Mouse (Mus musculus) kidney, embryonic 15.5 days (tissue): ENCODE results near the gene Cacna1c. TPM values are rescaled to one million over a fixed set of nuclear protein-coding genes. Genes with fewer than 3 reads are reported as not detected.

ENCODE experiments used
- ATAC-seq: fragments of 200-750 bp; cut with Nextera tagmentation; replicated peaks from 2 replicates; pipeline ENCODE4 v1.8.0; 2017; ENCODE audit warnings: moderate TSS enrichment; ENCODE audit not compliant: low FRiP score
- H3K27ac ChIP-seq: fragments of 300-500 bp; sonication (generic); 2 replicates; pipeline ENCODE4 v1.5.1; 2015; ENCODE audit warnings: mild to moderate bottlenecking, inconsistent platforms
- H3K27me3 ChIP-seq: fragments of 300-500 bp; sonication (generic); 2 replicates; pipeline ENCODE4 v1.6.1; 2015; ENCODE audit warnings: inconsistent platforms
- H3K36me3 ChIP-seq: fragments of 300-500 bp; sonication (generic); 2 replicates; pipeline ENCODE4 v1.6.1; 2015; ENCODE audit warnings: inconsistent platforms
- H3K4me1 ChIP-seq: fragments of 300-500 bp; sonication (generic); 2 replicates; pipeline ENCODE4 v1.6.1; 2015; ENCODE audit warnings: inconsistent platforms
- H3K4me2 ChIP-seq: fragments of 300-500 bp; sonication (generic); 2 replicates; pipeline ENCODE4 v1.6.1; 2015; ENCODE audit warnings: moderate library complexity, mild to moderate bottlenecking, inconsistent platforms
- H3K4me3 ChIP-seq: fragments of 300-500 bp; sonication (generic); replicated peaks from 2 replicates; pipeline ENCODE4 v1.5.1; 2015; ENCODE audit warnings: mild to moderate bottlenecking, inconsistent platforms
- H3K9ac ChIP-seq: fragments of 300-500 bp; sonication (generic); 2 replicates; pipeline ENCODE4 v1.6.1; 2015; ENCODE audit warnings: mild to moderate bottlenecking, inconsistent platforms
- H3K9me3 ChIP-seq: fragments of 300-500 bp; sonication (generic); replicated peaks from 2 replicates; pipeline ENCODE4 v1.6.1; 2016; ENCODE audit warnings: inconsistent platforms
- WGBS: fragments of 180-500 bp; shearing (Covaris S2); methylation state at CpG from one replicate; pipeline ENCODE4 v1.1.7; 2015; ENCODE audit warnings: mixed read lengths; 5-methylcytosine and 5-hydroxymethylcytosine counted together
- polyA plus RNA-seq: library from polyadenylated mRNA; unstranded; fragments of >200 nt; fragmentation: Nextera tagmentation; extraction: Ambion mirVana; gene quantifications from 2 replicates; pipeline ENCODE4 v1.2.1, GENCODE M21; 2015

Gene Cacna1c
- polyA plus RNA-seq, 1 experiment from 2014 or later: 2.7 TPM

- ATAC-seq: no peak
Observed at GRCm38 (mm10) chr6:118817928-118818503, 378.2 kb downstream of the Cacna1c start.

GRCm38 (mm10) chr6:118816253-118816652 is 380.0 kb downstream of the Cacna1c start:
- Histone ChIP-seq H3K9ac (no peak overlapping the region), H3K27ac (no peak overlapping the region), H3K4me1 (peaks cover 17% of the 10 kb centered on the region; the same call in 1 of the 2 replicates), H3K36me3 (no peaks in the 10 kb centered on the region), H3K9me3 (no peaks in the 10 kb centered on the region), H3K27me3 (no peaks in the 10 kb centered on the region), H3K4me2 (no peak overlapping the region), H3K4me3 (no peak overlapping the region)
- no peak for ATAC-seq
- 85% methylated on average over 6 of the region's 6 CpGs for WGBS

More at GRCm38 (mm10) chr6:118817928-118818503, 378.2 kb downstream of the Cacna1c start:
- H3K4me2 ChIP-seq: no peak overlapping the region
- H3K36me3 ChIP-seq: no peaks in the 10 kb centered on the region
- no peak overlapping the region for H3K9ac ChIP-seq
- WGBS: 50% methylated on average over 5 of the region's 5 CpGs
- no peak overlapping the region for H3K4me3 ChIP-seq
- H3K4me1 ChIP-seq: peaks cover 17% of the 10 kb centered on the region; the same call in 1 of the 2 replicates
- no peak overlapping the region for H3K27ac ChIP-seq
- H3K9me3 ChIP-seq: no peaks in the 10 kb centered on the region
- no peaks in the 10 kb centered on the region for H3K27me3 ChIP-seq

GRCm38 (mm10) chr6:118812556-118812955 is 383.7 kb downstream of the Cacna1c start:
- no peak overlapping the region for H3K27ac ChIP-seq
- no peaks in the 10 kb centered on the region for H3K9me3 ChIP-seq
- no peak for ATAC-seq
- WGBS: 61% methylated on average over 3 of the region's 3 CpGs
- H3K27me3 ChIP-seq: no peaks in the 10 kb centered on the region
- no peak overlapping the region for H3K4me3 ChIP-seq
- no peaks in the 10 kb centered on the region; the same call in 1 of the 2 replicates for H3K4me1 ChIP-seq
- H3K4me2 ChIP-seq: no peak overlapping the region
- no peaks in the 10 kb centered on the region for H3K36me3 ChIP-seq
- no peak overlapping the region for H3K9ac ChIP-seq

GRCm38 (mm10) chr6:118812007-118812406 is 384.2 kb downstream of the Cacna1c start:
- Histone ChIP-seq H3K36me3 (no peaks in the 10 kb centered on the region), H3K9me3 (no peaks in the 10 kb centered on the region), H3K4me3 (no peak overlapping the region), H3K27me3 (0 out of 2 replicates have a peak, but pooled peaks cover 4% of the 10 kb centered on the region), H3K9ac (no peak overlapping the region), H3K4me2 (no peak overlapping the region), H3K4me1 (no peaks in the 10 kb centered on the region; the same call in 1 of the 2 replicates), H3K27ac (no peak overlapping the region)
- ATAC-seq: no peak
- WGBS: 84% methylated on average over 4 of the region's 4 CpGs

- no peak overlapping the region for H3K4me3 ChIP-seq
- H3K27ac ChIP-seq: no peak overlapping the region
- H3K9me3 ChIP-seq: no peaks in the 10 kb centered on the region
- no peak for ATAC-seq
- no peaks in the 10 kb centered on the region; the same call in 1 of the 2 replicates for H3K4me1 ChIP-seq
- 0 out of 2 replicates have a peak, but pooled peaks cover 4% of the 10 kb centered on the region for H3K27me3 ChIP-seq
- WGBS: 54% methylated on average over 1 of the region's 1 CpGs
- H3K4me2 ChIP-seq: no peak overlapping the region
- H3K36me3 ChIP-seq: no peaks in the 10 kb centered on the region
- no peak overlapping the region for H3K9ac ChIP-seq
Observed at GRCm38 (mm10) chr6:118810834-118811233, 385.4 kb downstream of the Cacna1c start.

- Histone ChIP-seq H3K9me3 (no peaks in the 10 kb centered on the region), H3K4me2 (no peak overlapping the region), H3K9ac (no peak overlapping the region), H3K4me1 (no peaks in the 10 kb centered on the region; the same call in 1 of the 2 replicates), H3K27ac (no peak overlapping the region), H3K4me3 (no peak overlapping the region), H3K27me3 (peaks cover 4% of the 10 kb centered on the region; the same call in 1 of the 2 replicates), H3K36me3 (no peaks in the 10 kb centered on the region)
- no peak for ATAC-seq
- WGBS: 92% methylated on average over 4 of the region's 4 CpGs
Observed at GRCm38 (mm10) chr6:118805139-118805538, 391.1 kb downstream of the Cacna1c start.

GRCm38 (mm10) chr6:118802286-118802685 is 393.9 kb downstream of the Cacna1c start:
- no peak for ATAC-seq
- H3K27me3 ChIP-seq: peaks cover 2% of the 10 kb centered on the region; the same call in 1 of the 2 replicates
- WGBS: 72% methylated on average over 11 of the region's 11 CpGs

GRCm38 (mm10) chr6:118796393-118796792 is 399.8 kb downstream of the Cacna1c start:
- Histone ChIP-seq H3K27me3 (no peaks in the 10 kb centered on the region), H3K4me2 (no peak overlapping the region), H3K36me3 (no peaks in the 10 kb centered on the region), H3K9me3 (no peaks in the 10 kb centered on the region), H3K9ac (no peak overlapping the region), H3K27ac (no peak overlapping the region), H3K4me3 (no peak overlapping the region), H3K4me1 (peaks cover 6% of the 10 kb centered on the region; the same call in 1 of the 2 replicates)
- 93% methylated on average over 4 of the region's 4 CpGs for WGBS
- no peak for ATAC-seq

More at GRCm38 (mm10) chr6:118802286-118802685, 393.9 kb downstream of the Cacna1c start:
- H3K4me2 ChIP-seq: no peak overlapping the region
- no peaks in the 10 kb centered on the region for H3K4me1 ChIP-seq
- H3K4me3 ChIP-seq: no peak overlapping the region
- no peaks in the 10 kb centered on the region for H3K36me3 ChIP-seq
- H3K27ac ChIP-seq: no peak overlapping the region
- no peak overlapping the region for H3K9ac ChIP-seq
- no peaks in the 10 kb centered on the region for H3K9me3 ChIP-seq

GRCm38 (mm10) chr6:118795716-118796115 is 400.5 kb downstream of the Cacna1c start:
- Histone ChIP-seq H3K4me3 (no peak overlapping the region), H3K9me3 (no peaks in the 10 kb centered on the region), H3K9ac (no peak overlapping the region), H3K4me1 (peaks cover 6% of the 10 kb centered on the region; the same call in 1 of the 2 replicates), H3K4me2 (no peak overlapping the region), H3K27me3 (no peaks in the 10 kb centered on the region), H3K27ac (no peak overlapping the region), H3K36me3 (no peaks in the 10 kb centered on the region)
- no peak for ATAC-seq

GRCm38 (mm10) chr6:118791921-118792368 is 404.3 kb downstream of the Cacna1c start:
- H3K27ac ChIP-seq: no peak overlapping the region
- H3K9ac ChIP-seq: no peak overlapping the region
- H3K4me2 ChIP-seq: no peak overlapping the region
- H3K9me3 ChIP-seq: no peaks in the 10 kb centered on the region
- H3K4me1 ChIP-seq: peaks cover 6% of the 10 kb centered on the region; the same call in 1 of the 2 replicates
- no peaks in the 10 kb centered on the region for H3K27me3 ChIP-seq
- no peak for ATAC-seq
- no peaks in the 10 kb centered on the region for H3K36me3 ChIP-seq
- no peak overlapping the region for H3K4me3 ChIP-seq
- WGBS: 38% methylated on average over 5 of the region's 5 CpGs

- H3K36me3 ChIP-seq: no peaks in the 10 kb centered on the region
- H3K9ac ChIP-seq: no peak overlapping the region
- no peaks in the 10 kb centered on the region for H3K9me3 ChIP-seq
- no peak for ATAC-seq
- H3K4me2 ChIP-seq: no peak overlapping the region
- H3K27me3 ChIP-seq: no peaks in the 10 kb centered on the region; the same call in 1 of the 2 replicates
- H3K27ac ChIP-seq: no peak overlapping the region
- peaks cover 6% of the 10 kb centered on the region; the same call in 1 of the 2 replicates for H3K4me1 ChIP-seq
- no peak overlapping the region for H3K4me3 ChIP-seq
- 83% methylated on average over 3 of the region's 3 CpGs for WGBS
Observed at GRCm38 (mm10) chr6:118787933-118788332, 408.3 kb downstream of the Cacna1c start.

GRCm38 (mm10) chr6:118780280-118780679 is 415.9 kb downstream of the Cacna1c start:
- Histone ChIP-seq H3K27ac (no peak overlapping the region), H3K4me1 (no peaks in the 10 kb centered on the region), H3K36me3 (no peaks in the 10 kb centered on the region), H3K9me3 (no peaks in the 10 kb centered on the region), H3K4me3 (no peak overlapping the region), H3K4me2 (no peak overlapping the region), H3K27me3 (no peaks in the 10 kb centered on the region), H3K9ac (no peak overlapping the region)
- 70% methylated on average over 7 of the region's 7 CpGs for WGBS
- ATAC-seq: no peak
